Mouse (Mus musculus): ENCODE data around the gene Olfr796. TPM values are rescaled to one million over a fixed set of nuclear protein-coding genes. Genes with fewer than 3 reads are reported as not detected.

Gene Olfr796
- polyA plus RNA-seq, 1 experiment from 2014 or later, result not detected

Small RNAs within 50 kb of the gene (microRNA-seq; reads per million reads assigned to microRNA genes)
- gene Gm23252, result not detected

Other genes with a start within 250 kb of the Olfr796 start
- 0.05 TPM in 1 of 2 replicates, not detected in the other for gene Olfr784, start 228.5 kb downstream of the Olfr796 start, polyA plus RNA-seq (2015; fragmentation: Nextera tagmentation; extraction: Ambion mirVana)
- not detected in 2 replicates for gene Olfr785, start 207.1 kb downstream of the Olfr796 start, polyA plus RNA-seq (2015; fragmentation: Nextera tagmentation; extraction: Ambion mirVana)
- not detected in 2 replicates for gene Olfr786, start 185.3 kb downstream of the Olfr796 start, polyA plus RNA-seq (2015; fragmentation: Nextera tagmentation; extraction: Ambion mirVana)
- not detected in 2 replicates for gene Olfr787, start 150.7 kb downstream of the Olfr796 start, polyA plus RNA-seq (2015; fragmentation: Nextera tagmentation; extraction: Ambion mirVana)
- not detected in 2 replicates for gene Olfr788, start 141.6 kb downstream of the Olfr796 start, polyA plus RNA-seq (2015; fragmentation: Nextera tagmentation; extraction: Ambion mirVana)
- gene Olfr789, start 127.8 kb downstream of the Olfr796 start, polyA plus RNA-seq (2015; fragmentation: Nextera tagmentation; extraction: Ambion mirVana), result not detected in 2 replicates
- gene Olfr790, start 114.1 kb downstream of the Olfr796 start, polyA plus RNA-seq (2015; fragmentation: Nextera tagmentation; extraction: Ambion mirVana), result not detected in 2 replicates
- gene Olfr791, start 90.8 kb downstream of the Olfr796 start, polyA plus RNA-seq (2015; fragmentation: Nextera tagmentation; extraction: Ambion mirVana), result not detected in 2 replicates
- not detected in 2 replicates for gene Olfr792, start 73.4 kb downstream of the Olfr796 start, polyA plus RNA-seq (2015; fragmentation: Nextera tagmentation; extraction: Ambion mirVana)
- not detected in 2 replicates for gene Olfr794, start 44.9 kb downstream of the Olfr796 start, polyA plus RNA-seq (2015; fragmentation: Nextera tagmentation; extraction: Ambion mirVana)
- not detected in 2 replicates for gene Olfr798, start 15.4 kb upstream of the Olfr796 start, polyA plus RNA-seq (2015; fragmentation: Nextera tagmentation; extraction: Ambion mirVana)
- not detected in 2 replicates for gene Olfr799, start 24.9 kb upstream of the Olfr796 start, polyA plus RNA-seq (2015; fragmentation: Nextera tagmentation; extraction: Ambion mirVana)
- not detected in 2 replicates for gene Olfr800, start 45.1 kb upstream of the Olfr796 start, polyA plus RNA-seq (2015; fragmentation: Nextera tagmentation; extraction: Ambion mirVana)
- gene Olfr801, start 61.3 kb upstream of the Olfr796 start, polyA plus RNA-seq (2015; fragmentation: Nextera tagmentation; extraction: Ambion mirVana), result not detected in 2 replicates
- not detected in 2 replicates for gene Olfr802, start 75.6 kb upstream of the Olfr796 start, polyA plus RNA-seq (2015; fragmentation: Nextera tagmentation; extraction: Ambion mirVana)
- not detected in 2 replicates for gene Olfr803, start 81.7 kb upstream of the Olfr796 start, polyA plus RNA-seq (2015; fragmentation: Nextera tagmentation; extraction: Ambion mirVana)
- gene Olfr804, start 90.6 kb upstream of the Olfr796 start, polyA plus RNA-seq (2015; fragmentation: Nextera tagmentation; extraction: Ambion mirVana), result not detected in 2 replicates
- not detected in 2 replicates for gene Olfr805, start 116.8 kb upstream of the Olfr796 start, polyA plus RNA-seq (2015; fragmentation: Nextera tagmentation; extraction: Ambion mirVana)
- gene Olfr806, start 129.4 kb upstream of the Olfr796 start, polyA plus RNA-seq (2015; fragmentation: Nextera tagmentation; extraction: Ambion mirVana), result not detected in 2 replicates
- gene Olfr807, start 145.2 kb upstream of the Olfr796 start, polyA plus RNA-seq (2015; fragmentation: Nextera tagmentation; extraction: Ambion mirVana), result not detected in 2 replicates
- gene Olfr808, start 152.9 kb upstream of the Olfr796 start, polyA plus RNA-seq (2015; fragmentation: Nextera tagmentation; extraction: Ambion mirVana), result not detected in 2 replicates
- gene Olfr809, start 162.1 kb upstream of the Olfr796 start, polyA plus RNA-seq (2015; fragmentation: Nextera tagmentation; extraction: Ambion mirVana), result not detected in 2 replicates
- not detected in 2 replicates for gene Olfr810, start 182.3 kb upstream of the Olfr796 start, polyA plus RNA-seq (2015; fragmentation: Nextera tagmentation; extraction: Ambion mirVana)
- gene Olfr811, start 191.8 kb upstream of the Olfr796 start, polyA plus RNA-seq (2015; fragmentation: Nextera tagmentation; extraction: Ambion mirVana), result not detected in 2 replicates
- not detected in 2 replicates for gene Olfr812, start 233.5 kb upstream of the Olfr796 start, polyA plus RNA-seq (2015; fragmentation: Nextera tagmentation; extraction: Ambion mirVana)
- not detected in 2 replicates for gene Olfr813, start 242.8 kb upstream of the Olfr796 start, polyA plus RNA-seq (2015; fragmentation: Nextera tagmentation; extraction: Ambion mirVana)